Mouse (Mus musculus): ENCODE measurements around the gene Prl7c1. TPM values are rescaled to one million over a fixed set of nuclear protein-coding genes. Genes with fewer than 3 reads are reported as not detected.
"Not testable (repeated sequence)": the region's sequence is repeated elsewhere in the genome, so short reads cannot be mapped to it uniquely, and the experiment has no call there.

Gene Prl7c1
- total RNA-seq (2022) = not detected

- DNase-seq (ENCODE audit: low spot score in 2 of 2) = not testable (repeated sequence)
Measured at GRCm38 (mm10) chr13:27780704-27781103, at the start of gene Prl7c1. Gene Prl7c1, minus strand, starts transcription at chr13:27780804.

- DNase-seq (ENCODE audit: low spot score in 2 of 2) = no peak
Measured at GRCm38 (mm10) chr13:27802765-27803164, 22.2 kb upstream of the Prl7c1 start.

GRCm38 (mm10) chr13:27801354-27801753, 20.8 kb upstream of the Prl7c1 start, which contains the start of gene Prl2a1:
Gene Prl2a1, plus strand, starts transcription at chr13:27801654.
- DNase-seq (ENCODE audit: low spot score in 2 of 2) = no peak

- DNase-seq (ENCODE audit: low spot score in 2 of 2) = no peak
Measured at GRCm38 (mm10) chr13:27799303-27799702, 18.7 kb upstream of the Prl7c1 start.

- no peak for DNase-seq (ENCODE audit: low spot score in 2 of 2)
Measured at GRCm38 (mm10) chr13:27734512-27735186, 46.0 kb downstream of the Prl7c1 start.

GRCm38 (mm10) chr13:27730286-27730959, 50.2 kb downstream of the Prl7c1 start:
- not testable (repeated sequence) for DNase-seq (ENCODE audit: low spot score in 2 of 2)

- DNase-seq (ENCODE audit: low spot score in 2 of 2) = not testable (repeated sequence)
Measured at GRCm38 (mm10) chr13:27725057-27725456, 55.5 kb downstream of the Prl7c1 start.

Other genes with a start within 250 kb of the Prl7c1 start
- gene Prl8a9, start 216.2 kb downstream of the Prl7c1 start, total RNA-seq (2022) = not detected
- not detected for gene Prl8a1, start 198.6 kb downstream of the Prl7c1 start, total RNA-seq (2022)
- gene Prl7b1, start 170.2 kb downstream of the Prl7c1 start, total RNA-seq (2022) = not detected
- not detected for gene Prl7a1, start 138.3 kb downstream of the Prl7c1 start, total RNA-seq (2022)
- gene Prl7a2, start 112.8 kb downstream of the Prl7c1 start, total RNA-seq (2022) = not detected
- not detected for gene Prl7d1, start 64.1 kb downstream of the Prl7c1 start, total RNA-seq (2022)
- gene Prl2a1, start 20.9 kb upstream of the Prl7c1 start, total RNA-seq (2022) = not detected
- not detected for gene Prl2c1, start 68.5 kb upstream of the Prl7c1 start, total RNA-seq (2022)
- not detected for gene Prl4a1, start 235.4 kb upstream of the Prl7c1 start, total RNA-seq (2022)